Mouse (Mus musculus): ENCODE results near the gene Gne.

DNA sequence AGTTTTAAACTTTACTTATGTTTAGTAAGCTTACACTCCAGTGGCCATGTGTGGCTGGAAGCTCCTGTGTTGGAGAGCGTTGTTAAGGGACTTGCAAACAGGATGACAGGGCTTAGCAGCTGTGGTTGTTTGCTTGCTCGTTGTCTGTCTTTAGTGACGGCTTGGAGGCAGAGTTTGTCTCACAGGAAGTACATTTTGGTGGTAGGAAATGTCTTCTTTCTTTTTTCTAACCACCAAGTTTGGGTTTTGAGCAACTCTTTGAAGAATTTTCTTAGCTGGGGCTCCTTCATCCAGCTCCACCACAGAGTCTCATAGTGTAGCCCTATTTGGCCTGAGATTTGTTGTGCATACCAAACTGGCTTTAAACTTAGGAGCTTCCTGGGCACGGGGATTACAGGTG lies 61.7 kb downstream of the Gne start:
- TF ChIP-seq CTCF (IDR thresholded peaks at IDR 0.05; ENCODE audit: low read depth) (no peak), EP300 (IDR thresholded peaks at IDR 0.05; ENCODE audit: low read depth) (no peak)

Measured in liver, embryonic 14.5 days (tissue).